ENCODE assay signal across 10 mouse cellular contexts in genomic region chr10:81299585-81300351, GRCm38 (mm10). TPM values are rescaled to one million over a fixed set of nuclear protein-coding genes. Genes with fewer than 3 reads are reported as not detected.
DNase-seq lines count a peak whose midpoint lies in the region; ATAC-seq and TF ChIP-seq lines count a peak whose summit lies in the region.
"Had no signal": no experiment of that assay in that cellular context is flagged by ENCODE, and none has a peak within 500 bp of the region (broad histone marks: within the 10 kb centered on the region; RNA-seq: fewer than 3 reads in every experiment).

No protein-coding gene starts in this region.

- peak; percentile 39 to 48 for DNase-seq in cerebellum, postnatal 25 days
- DNase-seq in cerebellum, postnatal 14 days = no peak
- peak; percentile 88 for DNase-seq in kidney, adult 9 months
- DNase-seq in left cerebral cortex, postnatal 10 days (ENCODE audit: extremely low spot score in 1 of 2, low spot score in 2 of 2) = no peak
- DNase-seq in adrenal gland, adult 8-10 months = no peak
- DNase-seq: gastrocnemius, postnatal 25 days had no signal

- H3K4me3 ChIP-seq in megakaryocyte, embryonic 14.5 days (replicated peaks) = peak overlapping the region; percentile 90
- no peak overlapping the region for H3K4me3 ChIP-seq in olfactory bulb, adult 2 months (ENCODE audit: insufficient read depth, low read depth, low read length)
- H3K4me3 ChIP-seq: limb, embryonic 12.5 days had no signal

- no peaks in the 10 kb centered on the region for H3K27me3 ChIP-seq in megakaryocyte, embryonic 14.5 days (replicated peaks)
- H3K27me3 ChIP-seq: limb, embryonic 12.5 days had no signal

- no peak for TF ChIP-seq CTCF in olfactory bulb, adult 2 months (IDR thresholded peaks at IDR 0.05; ENCODE audit: insufficient read depth, low read depth, low read length)

- WGBS in olfactory bulb, adult 2 months = 76% methylated on average over 14 of the region's 14 CpGs

- intact Hi-C loops in left cerebral cortex, postnatal 10 days (cut with DNase I) = no loop called here

- no peak for ATAC-seq in megakaryocyte, adult 5-6 weeks (ENCODE audit: poor library complexity, severe bottlenecking)

- H3K9me3 ChIP-seq in megakaryocyte, embryonic 14.5 days = no peaks in the 10 kb centered on the region
- H3K9me3 ChIP-seq: limb, embryonic 12.5 days had no signal

- TF ChIP-seq POLR2A in olfactory bulb, adult 2 months (IDR thresholded peaks at IDR 0.05; ENCODE audit: insufficient read depth, low read depth, low read length) = no peak

- H3K36me3 ChIP-seq in megakaryocyte, embryonic 14.5 days (replicated peaks; ENCODE audit: low read length) = peaks cover 62% of the 10 kb centered on the region

- H3K27ac ChIP-seq in olfactory bulb, adult 2 months (ENCODE audit: insufficient read depth, low read depth, low read length) = peak overlapping the region; percentile 42
- H3K27ac ChIP-seq: limb, embryonic 12.5 days had no signal

- H3K4me1 ChIP-seq in megakaryocyte, embryonic 14.5 days = peaks cover 100% of the 10 kb centered on the region
- H3K4me1 ChIP-seq in olfactory bulb, adult 2 months (ENCODE audit: control insufficient read depth, insufficient read depth, low read length) = peaks cover 93% of the 10 kb centered on the region

RNA-seq across cellular contexts. Expression of gene Pip5k1c, which starts 7.0 kb away (rescaled TPM):
- polyA plus RNA-seq in megakaryocyte, embryonic 14.5 days (2012; ENCODE audit: insufficient read depth, low replicate concordance) = 124 and 136 TPM in 2 replicates
- total RNA-seq in megakaryocyte, adult 5-6 weeks (2015) = 28.0 and 31.7 TPM in 2 replicates
- 40.4 and 46.1 TPM in 2 replicates for total RNA-seq in megakaryocyte, adult 5-6 weeks (2017)
- polyA plus RNA-seq in olfactory bulb, adult 2 months (2012; ENCODE audit: insufficient read depth, insufficient read length, low replicate concordance, missing spikeins) = 935 TPM in 1 of 2 replicates, not detected in the other
- total RNA-seq in left cerebral cortex, postnatal 10 days (2021) = 100 to 1,000 TPM; 336 to 340 TPM
- total RNA-seq in adrenal gland, adult 8-10 months (2022) = 10 to 100 TPM; 42.6 to 61.1 (median 53.3) TPM

RNA-seq across cellular contexts. Expression of gene Tjp3, which starts 8.4 kb away (rescaled TPM):
- 4.6 and 5.5 TPM in 2 replicates for polyA plus RNA-seq in megakaryocyte, embryonic 14.5 days (2012; ENCODE audit: insufficient read depth, low replicate concordance)
- total RNA-seq in megakaryocyte, adult 5-6 weeks (2015) = 3.4 and 3.7 TPM in 2 replicates
- total RNA-seq in megakaryocyte, adult 5-6 weeks (2017) = 5.0 and 6.5 TPM in 2 replicates
- polyA plus RNA-seq in olfactory bulb, adult 2 months (2012; ENCODE audit: insufficient read depth, insufficient read length, low replicate concordance, missing spikeins) = not detected in 2 replicates
- total RNA-seq in left cerebral cortex, postnatal 10 days (2021) = under 1 TPM; 0.39 to 0.49 TPM
- total RNA-seq in adrenal gland, adult 8-10 months (2022) = under 1 TPM; 0.22 to 0.81 (median 0.29) TPM
- total RNA-seq: gastrocnemius, postnatal 25 days had no signal

RNA-seq across cellular contexts. Expression of gene Cactin, which starts 21.1 kb away (rescaled TPM):
- polyA plus RNA-seq in megakaryocyte, embryonic 14.5 days (2012; ENCODE audit: insufficient read depth, low replicate concordance) = 76.5 and 78.5 TPM in 2 replicates
- total RNA-seq in megakaryocyte, adult 5-6 weeks (2015) = 4.5 and 7.4 TPM in 2 replicates
- total RNA-seq in megakaryocyte, adult 5-6 weeks (2017) = 16.2 and 20.6 TPM in 2 replicates
- not detected in 2 replicates for polyA plus RNA-seq in olfactory bulb, adult 2 months (2012; ENCODE audit: insufficient read depth, insufficient read length, low replicate concordance, missing spikeins)
- total RNA-seq in left cerebral cortex, postnatal 10 days (2021) = 10 to 100 TPM; 26.4 to 26.7 TPM
- 10 to 100 TPM; 37.7 to 47.5 (median 42.5) TPM for total RNA-seq in adrenal gland, adult 8-10 months (2022)

RNA-seq across cellular contexts. Expression of gene Tbxa2r, which starts 28.8 kb away (rescaled TPM):
- 87.5 and 153 TPM in 2 replicates for polyA plus RNA-seq in megakaryocyte, embryonic 14.5 days (2012; ENCODE audit: insufficient read depth, low replicate concordance)
- 0.34 and 0.85 TPM in 2 replicates for total RNA-seq in megakaryocyte, adult 5-6 weeks (2015)
- total RNA-seq in megakaryocyte, adult 5-6 weeks (2017) = 0.07 and 0.28 TPM in 2 replicates
- not detected in 2 replicates for polyA plus RNA-seq in olfactory bulb, adult 2 months (2012; ENCODE audit: insufficient read depth, insufficient read length, low replicate concordance, missing spikeins)
- total RNA-seq in left cerebral cortex, postnatal 10 days (2021) = 1 to 10 TPM; 1.1 to 2.1 TPM
- 10 to 100 TPM; 35.6 to 52.1 (median 42.0) TPM for total RNA-seq in adrenal gland, adult 8-10 months (2022)

RNA-seq across cellular contexts. Expression of gene Apba3, which starts 33.0 kb away (rescaled TPM):
- polyA plus RNA-seq in megakaryocyte, embryonic 14.5 days (2012; ENCODE audit: insufficient read depth, low replicate concordance) = 93.1 and 154 TPM in 2 replicates
- total RNA-seq in megakaryocyte, adult 5-6 weeks (2015) = 16.4 and 20.2 TPM in 2 replicates
- total RNA-seq in megakaryocyte, adult 5-6 weeks (2017) = 11.5 and 15.0 TPM in 2 replicates
- polyA plus RNA-seq in olfactory bulb, adult 2 months (2012; ENCODE audit: insufficient read depth, insufficient read length, low replicate concordance, missing spikeins) = not detected in 2 replicates
- 10 to 100 TPM; 23.7 to 32.6 TPM for total RNA-seq in left cerebral cortex, postnatal 10 days (2021)
- total RNA-seq in adrenal gland, adult 8-10 months (2022) = 10 to 100 TPM; 61.9 to 72.3 (median 66.4) TPM

Comparison
In these comparisons a context has a peak if more than half of its experiments do, and no peak if none do; other contexts are left out.
1. DNase-seq: peak in cerebellum, postnatal 25 days (2 of 2) and kidney, adult 9 months (single experiment); none in cerebellum, postnatal 14 days (0 of 2), left cerebral cortex, postnatal 10 days (0 of 2) and adrenal gland, adult 8-10 months (single experiment).
2. RNA of gene Pip5k1c, which starts 7.0 kb away (total RNA-seq): 336 to 340 TPM in left cerebral cortex, postnatal 10 days; 42.6 to 61.1 TPM in adrenal gland, adult 8-10 months and 28.0 to 46.1 TPM in megakaryocyte, adult 5-6 weeks; every median in the first group is over 4 times any median in the second.